Mouse (Mus musculus): ENCODE data around the gene B4galt2. TPM values are rescaled to one million over a fixed set of nuclear protein-coding genes. Genes with fewer than 3 reads are reported as not detected.

B4galt2 gene
- polyA plus RNA-seq, 1 experiment from 2014 or later, result 13.8 TPM

DNA sequence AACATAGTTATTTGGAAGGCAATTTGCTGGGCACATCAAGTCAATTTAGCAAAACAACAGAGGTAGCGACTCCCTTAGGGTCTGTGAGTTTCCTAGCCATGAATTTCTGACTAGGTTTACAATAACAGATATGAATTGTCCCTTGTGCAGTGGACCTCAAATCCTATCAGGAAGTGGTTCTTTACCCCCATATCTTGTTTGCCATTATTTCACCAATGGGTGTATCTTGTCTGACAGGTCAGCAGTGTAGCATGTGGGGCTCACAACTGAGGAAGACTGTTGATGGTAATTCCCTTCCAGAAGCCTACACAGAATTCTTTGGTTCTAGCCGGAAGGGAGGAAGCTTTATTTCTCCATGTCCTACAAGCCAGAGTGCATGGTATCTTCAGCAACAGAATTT, 38.1 kb upstream of the B4galt2 start:
- peaks cover 12% of the 10 kb centered on the region; the same call in 1 of the 2 replicates for H3K4me1 ChIP-seq (ENCODE audit: control insufficient read depth, insufficient read depth, low read length)

GRCm38 (mm10) chr4:117918762-117919161, 35.5 kb upstream of the B4galt2 start:
- Histone ChIP-seq H3K27me3 (ENCODE audit: control insufficient read depth, insufficient read depth, low read length) (0 out of 2 replicates have a peak, but pooled peaks cover 3% of the 10 kb centered on the region), H3K4me2 (no peak overlapping the region), H3K9me3 (replicated peaks; ENCODE audit: control insufficient read depth, low read length) (no peaks in the 10 kb centered on the region), H3K36me3 (ENCODE audit: control insufficient read depth, insufficient read depth, low read length) (no peaks in the 10 kb centered on the region), H3K9ac (ENCODE audit: low read depth, low read length) (no peak overlapping the region), H3K27ac (ENCODE audit: low read depth, low read length) (no peak overlapping the region), H3K4me3 (ENCODE audit: low read depth, low read length) (no peak overlapping the region), H3K4me1 (ENCODE audit: control insufficient read depth, insufficient read depth, low read length) (peaks cover 17% of the 10 kb centered on the region)
- no peak for ATAC-seq (replicated peaks; ENCODE audit: insufficient number of reproducible peaks, low FRiP score, low TSS enrichment)
- 73% methylated on average over 5 of the region's 5 CpGs for WGBS (ENCODE audit: insufficient replicate concordance)

More for the DNA sequence above, 38.1 kb upstream of the B4galt2 start:
- ATAC-seq (replicated peaks; ENCODE audit: insufficient number of reproducible peaks, low FRiP score, low TSS enrichment), result no peak
- peaks cover 19% of the 10 kb centered on the region for H3K27me3 ChIP-seq (ENCODE audit: control insufficient read depth, insufficient read depth, low read length)
- no peaks in the 10 kb centered on the region for H3K36me3 ChIP-seq (ENCODE audit: control insufficient read depth, insufficient read depth, low read length)
- H3K9ac ChIP-seq (ENCODE audit: low read depth, low read length), result no peak overlapping the region
- WGBS (ENCODE audit: insufficient replicate concordance), result 78% methylated on average over 2 of the region's 2 CpGs
- H3K9me3 ChIP-seq (replicated peaks; ENCODE audit: control insufficient read depth, low read length), result no peaks in the 10 kb centered on the region
- H3K27ac ChIP-seq (ENCODE audit: low read depth, low read length), result no peak overlapping the region
- no peak overlapping the region for H3K4me2 ChIP-seq
- H3K4me3 ChIP-seq (ENCODE audit: low read depth, low read length), result no peak overlapping the region

DNA sequence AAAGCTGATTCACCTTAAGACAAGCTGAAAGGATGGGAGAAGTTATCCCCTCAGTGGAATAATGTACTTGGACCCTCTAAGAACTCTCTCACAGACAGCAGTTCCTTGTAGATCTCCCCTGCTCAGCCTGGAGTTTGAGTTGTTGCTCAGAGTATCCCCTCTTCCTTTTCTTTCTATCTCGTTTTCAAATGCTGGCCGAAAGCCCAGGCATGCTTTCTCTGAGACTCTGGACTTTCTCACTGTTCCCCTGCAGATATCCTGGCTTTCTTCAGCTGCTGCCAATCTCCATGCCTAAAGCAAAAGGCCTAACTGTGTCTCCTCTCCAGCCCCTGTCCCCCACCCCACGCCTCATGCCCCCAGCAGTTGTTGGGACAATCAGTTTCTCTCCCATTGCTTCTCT, 35.0 kb upstream of the B4galt2 start:
- H3K4me1 ChIP-seq (ENCODE audit: control insufficient read depth, insufficient read depth, low read length), result peaks cover 22% of the 10 kb centered on the region
- ATAC-seq (replicated peaks; ENCODE audit: insufficient number of reproducible peaks, low FRiP score, low TSS enrichment), result no peak
- no peak overlapping the region for H3K27ac ChIP-seq (ENCODE audit: low read depth, low read length)
- no peaks in the 10 kb centered on the region for H3K36me3 ChIP-seq (ENCODE audit: control insufficient read depth, insufficient read depth, low read length)
- no peak overlapping the region for H3K9ac ChIP-seq (ENCODE audit: low read depth, low read length)
- H3K4me2 ChIP-seq, result no peak overlapping the region
- 46% methylated on average over 3 of the region's 3 CpGs for WGBS (ENCODE audit: insufficient replicate concordance)
- H3K4me3 ChIP-seq (ENCODE audit: low read depth, low read length), result no peak overlapping the region
- 0 out of 2 replicates have a peak, but pooled peaks cover 3% of the 10 kb centered on the region for H3K27me3 ChIP-seq (ENCODE audit: control insufficient read depth, insufficient read depth, low read length)
- H3K9me3 ChIP-seq (replicated peaks; ENCODE audit: control insufficient read depth, low read length), result no peaks in the 10 kb centered on the region

DNA sequence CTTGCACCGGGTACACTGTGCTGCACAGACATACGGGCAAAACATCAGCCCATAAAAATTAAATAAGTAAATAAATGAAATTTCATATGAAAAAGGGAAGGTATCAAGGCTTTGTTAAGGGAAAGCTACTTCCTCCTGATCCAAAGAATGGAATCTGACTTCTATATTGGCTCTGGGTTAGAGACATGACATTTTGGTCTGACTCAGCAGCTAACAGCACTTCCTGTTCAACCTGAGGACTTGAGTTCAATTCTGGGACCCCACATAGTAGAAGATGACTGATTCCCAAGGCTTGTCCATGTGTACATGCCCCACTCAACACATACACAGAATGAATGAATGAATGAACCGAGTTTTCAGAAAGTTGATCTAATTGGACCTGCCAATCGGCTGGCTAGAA, 34.6 kb upstream of the B4galt2 start:
- H3K27me3 ChIP-seq (ENCODE audit: control insufficient read depth, insufficient read depth, low read length), result 0 out of 2 replicates have a peak, but pooled peaks cover 2% of the 10 kb centered on the region
- H3K4me2 ChIP-seq, result no peak overlapping the region
- no peaks in the 10 kb centered on the region for H3K9me3 ChIP-seq (replicated peaks; ENCODE audit: control insufficient read depth, low read length)
- 80% methylated on average over 4 of the region's 4 CpGs for WGBS (ENCODE audit: insufficient replicate concordance)
- no peaks in the 10 kb centered on the region for H3K36me3 ChIP-seq (ENCODE audit: control insufficient read depth, insufficient read depth, low read length)
- H3K9ac ChIP-seq (ENCODE audit: low read depth, low read length), result no peak overlapping the region
- ATAC-seq (replicated peaks; ENCODE audit: insufficient number of reproducible peaks, low FRiP score, low TSS enrichment), result no peak
- peaks cover 26% of the 10 kb centered on the region for H3K4me1 ChIP-seq (ENCODE audit: control insufficient read depth, insufficient read depth, low read length)
- H3K4me3 ChIP-seq (ENCODE audit: low read depth, low read length), result no peak overlapping the region
- H3K27ac ChIP-seq (ENCODE audit: low read depth, low read length), result 0 out of 2 replicates have a peak overlapping the region, but pooled peaks have one; percentile 5

DNA sequence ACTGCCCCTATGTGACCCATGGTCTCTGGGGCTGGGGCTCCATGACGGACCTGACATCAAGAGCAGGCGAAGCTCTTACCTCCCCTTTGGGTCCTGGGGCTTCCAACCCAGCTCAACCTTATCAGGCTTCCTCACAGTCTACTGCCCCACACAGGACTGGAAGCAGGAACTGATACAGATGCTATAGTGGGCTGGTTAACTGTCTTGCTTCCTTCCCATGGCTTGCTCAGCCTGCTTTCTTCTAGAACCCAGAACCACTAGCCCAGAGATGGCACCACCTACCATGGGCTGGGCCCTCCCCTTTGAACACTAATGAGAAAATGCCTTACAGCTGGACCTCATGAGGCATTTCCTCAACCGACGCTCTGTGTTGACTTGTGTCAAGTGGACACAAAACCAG, 34.1 kb upstream of the B4galt2 start:
- Histone ChIP-seq H3K4me3 (ENCODE audit: low read depth, low read length) (no peak overlapping the region), H3K4me1 (ENCODE audit: control insufficient read depth, insufficient read depth, low read length) (peaks cover 29% of the 10 kb centered on the region), H3K9me3 (replicated peaks; ENCODE audit: control insufficient read depth, low read length) (no peaks in the 10 kb centered on the region), H3K9ac (ENCODE audit: low read depth, low read length) (no peak overlapping the region), H3K27me3 (ENCODE audit: control insufficient read depth, insufficient read depth, low read length) (no peaks in the 10 kb centered on the region), H3K36me3 (ENCODE audit: control insufficient read depth, insufficient read depth, low read length) (no peaks in the 10 kb centered on the region), H3K4me2 (no peak overlapping the region), H3K27ac (ENCODE audit: low read depth, low read length) (0 out of 2 replicates have a peak overlapping the region, but pooled peaks have one; percentile 5)
- ATAC-seq (replicated peaks; ENCODE audit: insufficient number of reproducible peaks, low FRiP score, low TSS enrichment), result no peak
- 81% methylated on average over 4 of the region's 4 CpGs for WGBS (ENCODE audit: insufficient replicate concordance)

DNA sequence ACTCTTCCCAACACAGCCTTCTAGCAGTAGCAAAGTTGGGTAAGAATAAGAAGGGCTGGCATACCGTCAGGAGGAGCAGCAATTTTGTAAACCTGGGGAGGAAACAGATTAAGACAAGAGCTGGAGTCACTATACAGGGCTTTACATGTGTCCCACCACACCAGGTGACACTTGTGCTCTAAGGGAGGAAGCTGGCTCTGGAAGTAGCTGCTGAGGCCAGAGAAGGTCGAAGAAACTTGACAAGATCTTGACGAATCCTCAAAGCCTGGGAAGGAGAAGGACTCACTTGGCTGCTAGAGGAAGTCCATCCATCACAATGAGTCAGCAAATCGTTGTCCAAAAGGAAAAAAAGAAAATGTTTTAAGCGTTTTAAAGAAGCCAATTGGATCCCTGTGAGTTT, 33.1 kb upstream of the B4galt2 start:
- WGBS (ENCODE audit: insufficient replicate concordance), result 77% methylated on average over 5 of the region's 5 CpGs
- Histone ChIP-seq H3K4me2 (no peak overlapping the region), H3K9me3 (replicated peaks; ENCODE audit: control insufficient read depth, low read length) (no peaks in the 10 kb centered on the region), H3K9ac (ENCODE audit: low read depth, low read length) (no peak overlapping the region), H3K27me3 (ENCODE audit: control insufficient read depth, insufficient read depth, low read length) (no peaks in the 10 kb centered on the region), H3K4me1 (ENCODE audit: control insufficient read depth, insufficient read depth, low read length) (peaks cover 29% of the 10 kb centered on the region), H3K36me3 (ENCODE audit: control insufficient read depth, insufficient read depth, low read length) (peaks cover 5% of the 10 kb centered on the region; the same call in 1 of the 2 replicates), H3K27ac (ENCODE audit: low read depth, low read length) (0 out of 2 replicates have a peak overlapping the region, but pooled peaks have one; percentile 4), H3K4me3 (ENCODE audit: low read depth, low read length) (no peak overlapping the region)
- no peak for ATAC-seq (replicated peaks; ENCODE audit: insufficient number of reproducible peaks, low FRiP score, low TSS enrichment)

GRCm38 (mm10) chr4:117915489-117916105, 32.3 kb upstream of the B4galt2 start:
- no peaks in the 10 kb centered on the region for H3K27me3 ChIP-seq (ENCODE audit: control insufficient read depth, insufficient read depth, low read length)
- H3K4me2 ChIP-seq, result peak overlapping the region; percentile 92
- H3K4me3 ChIP-seq (ENCODE audit: low read depth, low read length), result peak overlapping the region; percentile 60
- WGBS (ENCODE audit: insufficient replicate concordance), result 6% methylated on average over 19 of the region's 19 CpGs
- peak overlapping the region; percentile 89; the same call in 1 of the 2 replicates for H3K27ac ChIP-seq (ENCODE audit: low read depth, low read length)
- peaks cover 29% of the 10 kb centered on the region for H3K4me1 ChIP-seq (ENCODE audit: control insufficient read depth, insufficient read depth, low read length)
- no peaks in the 10 kb centered on the region for H3K9me3 ChIP-seq (replicated peaks; ENCODE audit: control insufficient read depth, low read length)
- ATAC-seq (replicated peaks; ENCODE audit: insufficient number of reproducible peaks, low FRiP score, low TSS enrichment), result no peak
- peaks cover 8% of the 10 kb centered on the region; the same call in 1 of the 2 replicates for H3K36me3 ChIP-seq (ENCODE audit: control insufficient read depth, insufficient read depth, low read length)
- peak overlapping the region; percentile 77 for H3K9ac ChIP-seq (ENCODE audit: low read depth, low read length)

GRCm38 (mm10) chr4:117914591-117915442, 31.5 kb upstream of the B4galt2 start, which contains the start of gene Ipo13:
Gene Ipo13, minus strand, starts transcription at chr4:117914999.
- peak within 1 kb of the TSS; percentile 77 for H3K9ac ChIP-seq (ENCODE audit: low read depth, low read length)
- no peaks in the 10 kb centered on the region for H3K9me3 ChIP-seq (replicated peaks; ENCODE audit: control insufficient read depth, low read length)
- peak within 1 kb of the TSS; percentile 92 for H3K4me2 ChIP-seq
- under 1% methylated on average over 61 of the region's 61 CpGs for WGBS (ENCODE audit: insufficient replicate concordance)
- peak within 1 kb of the TSS; percentile 60 for H3K4me3 ChIP-seq (ENCODE audit: low read depth, low read length)
- peak; percentile 90 for ATAC-seq (replicated peaks; ENCODE audit: insufficient number of reproducible peaks, low FRiP score, low TSS enrichment)
- no peaks in the 10 kb centered on the region for H3K27me3 ChIP-seq (ENCODE audit: control insufficient read depth, insufficient read depth, low read length)
- H3K27ac ChIP-seq (ENCODE audit: low read depth, low read length), result peak within 1 kb of the TSS; percentile 89
- H3K36me3 ChIP-seq (ENCODE audit: control insufficient read depth, insufficient read depth, low read length), result peaks cover 8% of the 10 kb centered on the region; the same call in 1 of the 2 replicates
- peaks cover 29% of the 10 kb centered on the region for H3K4me1 ChIP-seq (ENCODE audit: control insufficient read depth, insufficient read depth, low read length)

Data from heart, embryonic 11.5 days (tissue).